Mouse (Mus musculus) neural tube, embryonic 14.5 days (tissue): ENCODE data around the gene Mrps27. TPM values are rescaled to one million over a fixed set of nuclear protein-coding genes. Genes with fewer than 3 reads are reported as not detected.

Source experiments
- ATAC-seq: fragments of 200-750 bp; cut with Nextera tagmentation; 2 replicates; pipeline ENCODE4 v1.8.0; 2017; ENCODE audit warnings: low read depth, mild to moderate bottlenecking, moderate TSS enrichment, moderate library complexity
- H3K27ac ChIP-seq: fragments of 300-500 bp; sonication (generic); 2 replicates; pipeline ENCODE4 v1.5.1; 2014; ENCODE audit warnings: low read depth, mild to moderate bottlenecking, control low read depth, low read length, moderate library complexity, mixed read lengths
- H3K27me3 ChIP-seq: fragments of 300-500 bp; sonication (generic); 2 replicates; pipeline ENCODE4 v1.6.1; 2014; ENCODE audit warnings: low read length; ENCODE audit not compliant: control insufficient read depth, insufficient read depth
- H3K36me3 ChIP-seq: fragments of 300-500 bp; sonication (generic); 2 replicates; pipeline ENCODE4 v1.6.1; 2014; ENCODE audit warnings: low read length, mixed read lengths; ENCODE audit not compliant: control insufficient read depth, insufficient read depth
- H3K4me1 ChIP-seq: fragments of 300-500 bp; sonication (generic); 2 replicates; pipeline ENCODE4 v1.6.1; 2014; ENCODE audit warnings: low read length; ENCODE audit not compliant: control insufficient read depth, insufficient read depth
- H3K4me2 ChIP-seq: fragments of 300-500 bp; sonication (generic); 2 replicates; pipeline ENCODE4 v1.6.1; 2014; ENCODE audit warnings: mild to moderate bottlenecking, low read depth, low read length, control low read depth
- H3K4me3 ChIP-seq: fragments of 300-500 bp; sonication (generic); 2 replicates; pipeline ENCODE4 v1.5.1; 2014; ENCODE audit warnings: low read depth, low read length, control low read depth, mixed read lengths
- H3K9ac ChIP-seq: fragments of 300-500 bp; sonication (generic); replicated peaks from 2 replicates; pipeline ENCODE4 v1.6.1; 2014; ENCODE audit warnings: low read depth, mild to moderate bottlenecking, control low read depth, low read length, mixed read lengths
- H3K9me3 ChIP-seq: fragments of 300-500 bp; sonication (generic); 2 replicates; pipeline ENCODE4 v1.6.1; 2016; ENCODE audit warnings: low read length; ENCODE audit not compliant: control insufficient read depth
- WGBS: fragments of 180-500 bp; shearing (Covaris S2); extraction: QIAGEN DNeasy Blood & Tissue Kit; methylation state at CpG from one replicate; pipeline ENCODE4 v1.1.7; 2014; 5-methylcytosine and 5-hydroxymethylcytosine counted together
- polyA plus RNA-seq: library from polyadenylated mRNA; unstranded; fragments of >200 nt; fragmentation: Nextera tagmentation; extraction: Ambion mirVana; gene quantifications from 2 replicates; pipeline ENCODE4 v1.2.1, GENCODE M21; 2014

The Mrps27 gene
- polyA plus RNA-seq, 1 experiment from 2014 or later = 40.2 TPM

DNA sequence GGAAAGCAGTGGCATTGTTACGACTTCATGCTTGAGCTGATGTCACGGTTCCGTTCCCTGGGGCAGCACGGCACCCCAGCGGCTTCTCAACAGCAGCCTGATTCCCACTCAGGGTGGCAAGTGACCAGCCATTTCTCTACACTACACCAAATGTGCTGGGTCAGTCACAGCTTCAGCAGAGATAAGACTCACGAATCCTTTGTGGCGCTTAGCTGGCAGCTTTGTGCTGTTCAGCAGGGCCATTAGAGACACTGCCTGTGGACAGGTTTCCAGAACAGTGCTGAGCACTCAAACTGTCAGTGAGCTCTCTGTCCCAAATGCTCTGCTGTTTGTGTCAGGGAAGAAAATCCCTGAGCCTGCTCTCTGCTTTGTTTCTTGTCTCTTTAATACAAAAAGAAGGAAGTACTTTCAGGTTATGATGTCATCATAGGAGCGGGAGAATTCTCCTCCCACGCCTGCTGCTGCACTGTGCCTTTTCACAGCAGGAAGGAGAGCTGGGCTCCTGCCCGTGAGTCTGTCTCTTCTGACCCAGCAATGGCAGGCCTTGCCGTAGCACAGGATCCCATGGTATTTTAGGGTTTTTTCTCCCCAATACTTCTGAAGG lies 68.0 kb downstream of the Mrps27 start:
- peak overlapping the region; percentile 52; the same call in 1 of the 2 replicates for H3K27ac ChIP-seq
- no peaks in the 10 kb centered on the region for H3K9me3 ChIP-seq
- ATAC-seq = 0 out of 2 replicates have a peak, but pooled peaks have one; percentile 22
- H3K4me2 ChIP-seq = no peak overlapping the region
- H3K4me1 ChIP-seq = peaks cover 13% of the 10 kb centered on the region; the same call in 1 of the 2 replicates
- no peak overlapping the region for H3K9ac ChIP-seq
- no peak overlapping the region for H3K4me3 ChIP-seq
- no peaks in the 10 kb centered on the region for H3K27me3 ChIP-seq
- WGBS = 32% methylated on average over 11 of the region's 11 CpGs
- H3K36me3 ChIP-seq = no peaks in the 10 kb centered on the region

GRCm38 (mm10) chr13:99413481-99414351 lies 69.1 kb downstream of the Mrps27 start:
- H3K4me2 ChIP-seq = no peak overlapping the region
- H3K4me1 ChIP-seq = peaks cover 13% of the 10 kb centered on the region; the same call in 1 of the 2 replicates
- H3K27me3 ChIP-seq = no peaks in the 10 kb centered on the region
- no peak overlapping the region for H3K4me3 ChIP-seq
- no peak overlapping the region for H3K27ac ChIP-seq
- WGBS = 25% methylated on average over 13 of the region's 13 CpGs
- no peaks in the 10 kb centered on the region for H3K9me3 ChIP-seq
- ATAC-seq = peak; percentile 36; the same call in 1 of the 2 replicates
- H3K9ac ChIP-seq = no peak overlapping the region
- H3K36me3 ChIP-seq = no peaks in the 10 kb centered on the region

GRCm38 (mm10) chr13:99414352-99414742 lies 69.8 kb downstream of the Mrps27 start:
- Histone ChIP-seq H3K4me1 (peaks cover 13% of the 10 kb centered on the region; the same call in 1 of the 2 replicates), H3K9me3 (no peaks in the 10 kb centered on the region), H3K27me3 (no peaks in the 10 kb centered on the region), H3K36me3 (no peaks in the 10 kb centered on the region), H3K27ac (no peak overlapping the region), H3K4me2 (no peak overlapping the region), H3K4me3 (no peak overlapping the region), H3K9ac (no peak overlapping the region)
- 40% methylated on average over 10 of the region's 10 CpGs for WGBS
- ATAC-seq = no peak

- ATAC-seq = no peak
- Histone ChIP-seq H3K36me3 (peaks cover 2% of the 10 kb centered on the region; the same call in 1 of the 2 replicates), H3K27ac (no peak overlapping the region), H3K9ac (no peak overlapping the region), H3K4me1 (peaks cover 13% of the 10 kb centered on the region; the same call in 1 of the 2 replicates), H3K27me3 (no peaks in the 10 kb centered on the region), H3K4me2 (no peak overlapping the region), H3K9me3 (no peaks in the 10 kb centered on the region), H3K4me3 (no peak overlapping the region)
- 84% methylated on average over 9 of the region's 9 CpGs for WGBS
Measured at GRCm38 (mm10) chr13:99416601-99417000, 72.0 kb downstream of the Mrps27 start.

DNA sequence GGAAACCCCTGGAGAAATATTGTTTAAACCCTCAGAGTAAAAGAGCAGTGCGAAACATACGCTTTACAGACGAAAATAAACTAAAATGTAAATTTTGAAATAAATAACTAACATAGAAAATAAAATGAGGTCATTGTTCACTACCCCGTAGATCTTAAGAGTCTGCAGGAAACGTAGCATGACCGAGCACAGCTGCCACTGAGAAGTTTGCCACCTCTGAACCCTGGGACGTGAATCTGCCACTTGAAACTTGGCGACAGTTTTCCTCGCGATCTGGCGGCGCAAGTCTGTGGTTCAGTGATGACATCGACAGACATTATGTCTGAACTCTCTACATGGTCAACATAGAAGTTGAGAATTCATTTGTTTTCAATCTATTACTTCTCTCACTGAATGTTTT lies 79.0 kb downstream of the Mrps27 start:
- H3K4me3 ChIP-seq = no peak overlapping the region
- 59% methylated on average over 13 of the region's 13 CpGs for WGBS
- no peak overlapping the region for H3K27ac ChIP-seq
- no peak overlapping the region for H3K9ac ChIP-seq
- no peaks in the 10 kb centered on the region for H3K9me3 ChIP-seq
- ATAC-seq = no peak
- H3K36me3 ChIP-seq = peaks cover 55% of the 10 kb centered on the region
- H3K4me1 ChIP-seq = no peaks in the 10 kb centered on the region
- H3K4me2 ChIP-seq = no peak overlapping the region
- no peaks in the 10 kb centered on the region for H3K27me3 ChIP-seq

- Histone ChIP-seq H3K36me3 (peaks cover 88% of the 10 kb centered on the region), H3K9me3 (no peaks in the 10 kb centered on the region), H3K9ac (no peak overlapping the region), H3K27me3 (no peaks in the 10 kb centered on the region), H3K27ac (no peak overlapping the region), H3K4me1 (no peaks in the 10 kb centered on the region), H3K4me3 (no peak overlapping the region), H3K4me2 (no peak overlapping the region)
- ATAC-seq = no peak
- 97% methylated on average over 29 of the region's 29 CpGs for WGBS
Measured at GRCm38 (mm10) chr13:99433068-99434008, 88.8 kb downstream of the Mrps27 start.

DNA sequence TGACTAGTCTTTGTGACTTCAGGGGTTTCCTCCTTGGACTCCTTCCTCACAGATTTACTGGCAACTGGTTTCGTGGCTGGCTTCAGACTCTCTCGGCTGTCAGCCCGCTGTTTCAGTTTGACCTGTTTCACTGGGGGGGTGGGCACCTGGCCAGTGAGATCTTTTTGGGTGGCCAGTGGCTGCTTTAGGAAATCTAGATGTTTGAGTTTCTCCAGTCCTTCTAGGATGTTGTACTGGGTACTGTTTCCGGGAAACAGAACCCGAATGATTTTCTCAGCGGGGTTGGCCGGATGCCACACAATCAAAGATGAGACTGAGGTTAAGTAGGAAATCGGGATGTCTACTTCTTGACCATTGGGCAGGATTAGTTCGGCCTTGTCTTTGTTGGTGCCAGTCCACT lies 89.9 kb downstream of the Mrps27 start:
- H3K9me3 ChIP-seq = no peaks in the 10 kb centered on the region
- H3K27me3 ChIP-seq = no peaks in the 10 kb centered on the region
- no peak overlapping the region for H3K4me3 ChIP-seq
- 95% methylated on average over 9 of the region's 9 CpGs for WGBS
- no peaks in the 10 kb centered on the region for H3K4me1 ChIP-seq
- H3K4me2 ChIP-seq = no peak overlapping the region
- H3K9ac ChIP-seq = no peak overlapping the region
- no peak overlapping the region for H3K27ac ChIP-seq
- no peak for ATAC-seq
- peaks cover 81% of the 10 kb centered on the region for H3K36me3 ChIP-seq

- 0 out of 2 replicates have a peak, but pooled peaks cover 3% of the 10 kb centered on the region for H3K4me1 ChIP-seq
- H3K36me3 ChIP-seq = peaks cover 78% of the 10 kb centered on the region
- H3K27ac ChIP-seq = no peak overlapping the region
- no peak for ATAC-seq
- H3K27me3 ChIP-seq = no peaks in the 10 kb centered on the region
- H3K9ac ChIP-seq = no peak overlapping the region
- H3K9me3 ChIP-seq = no peaks in the 10 kb centered on the region
- H3K4me3 ChIP-seq = no peak overlapping the region
- H3K4me2 ChIP-seq = no peak overlapping the region
Measured at GRCm38 (mm10) chr13:99437051-99437450, 92.5 kb downstream of the Mrps27 start.
